Mouse (Mus musculus) natural killer cell, adult 2 months (primary cell): ENCODE measurements at regions not wholly inside any gene's neighbourhood (a gene's known extent, or its start where the extent isn't known, plus 50 kb on each side); places are given as distances from the start of the nearest gene placed in this dataset.

ENCODE experiments used
- DNase-seq, 2 experiments: peaks; one replicate each; pipeline ENCODE4 v3.0.0; 2022; ENCODE audit warnings: low spot score in 2 of 2

DNA sequence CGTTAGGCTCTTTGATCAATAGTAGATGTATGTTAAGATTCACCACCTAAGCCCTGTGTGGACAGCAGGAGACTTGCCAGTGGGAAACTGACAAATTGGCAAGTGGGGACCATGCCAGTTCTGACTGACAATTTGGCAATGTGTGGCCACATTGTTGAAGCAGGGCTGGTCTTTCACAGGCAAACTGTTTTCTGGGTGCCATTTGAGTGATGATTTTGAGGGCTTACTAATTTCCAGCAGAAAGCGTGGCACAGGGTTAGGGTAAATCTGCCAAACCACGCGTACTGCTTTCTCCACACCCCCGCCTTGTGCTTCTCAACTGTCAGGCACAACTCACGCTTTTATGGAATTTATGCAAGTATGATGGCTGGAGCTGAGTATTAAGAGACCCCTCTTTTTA lies 91.2 kb upstream of the Trpm3 start:
- no peak for DNase-seq

DNA sequence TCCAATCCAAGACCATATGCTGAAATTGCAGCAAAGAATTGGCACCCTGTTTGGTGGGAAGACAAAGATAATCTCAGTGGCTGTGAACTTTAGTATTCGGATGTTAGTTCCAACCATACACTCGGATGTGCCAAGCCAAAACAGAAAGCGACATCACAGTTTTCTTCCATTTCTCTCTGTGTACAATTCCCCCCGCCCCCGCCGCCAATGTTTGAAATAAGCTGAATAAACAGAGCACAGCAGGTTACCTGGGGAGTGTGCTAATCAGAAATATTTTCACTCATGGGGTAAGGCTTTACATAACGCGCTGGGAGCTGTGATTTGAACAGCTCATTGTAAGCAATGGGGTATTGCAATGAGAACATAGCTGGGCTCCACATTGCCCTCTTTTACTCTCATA lies 72.5 kb upstream of the Trpm3 start:
- no peak for DNase-seq

DNA sequence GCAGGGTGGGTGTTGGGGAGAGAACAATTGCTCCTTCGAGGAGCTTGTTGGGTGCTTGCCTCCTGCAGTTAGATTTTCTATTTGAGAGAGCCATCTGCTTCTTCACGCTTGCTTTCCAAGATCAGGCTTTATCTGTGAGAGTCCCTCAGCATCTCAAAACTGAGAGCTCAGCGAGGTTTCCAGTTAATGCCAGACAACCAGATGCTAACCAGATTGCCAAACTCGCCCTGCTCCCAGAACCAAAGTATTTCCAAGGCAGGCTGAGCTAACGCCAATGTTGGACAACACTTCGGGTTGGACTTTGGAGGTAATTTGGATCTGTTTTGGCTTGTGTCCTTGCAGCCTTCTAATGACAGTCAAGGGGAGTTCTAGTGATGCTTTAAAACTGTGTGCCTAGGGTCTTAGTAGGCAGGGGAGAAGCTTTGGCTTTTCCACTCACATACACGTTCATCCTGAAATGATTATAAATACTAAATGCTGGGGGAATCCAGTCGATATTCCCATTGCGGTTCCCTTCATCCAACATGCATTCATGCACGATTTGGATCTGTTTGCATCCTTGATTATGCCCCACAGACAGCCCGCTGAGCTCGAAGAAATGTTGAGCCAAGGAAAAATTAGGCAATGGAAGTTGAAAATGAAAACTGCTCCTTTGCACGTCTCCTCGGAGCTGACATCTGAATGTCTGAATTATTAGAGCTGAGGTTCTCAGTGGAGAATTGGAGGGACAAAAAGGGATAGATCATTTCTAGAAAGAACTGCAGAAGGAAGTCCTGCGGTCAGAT lies 68.4 kb upstream of the Trpm3 start:
- no peak for DNase-seq

DNA sequence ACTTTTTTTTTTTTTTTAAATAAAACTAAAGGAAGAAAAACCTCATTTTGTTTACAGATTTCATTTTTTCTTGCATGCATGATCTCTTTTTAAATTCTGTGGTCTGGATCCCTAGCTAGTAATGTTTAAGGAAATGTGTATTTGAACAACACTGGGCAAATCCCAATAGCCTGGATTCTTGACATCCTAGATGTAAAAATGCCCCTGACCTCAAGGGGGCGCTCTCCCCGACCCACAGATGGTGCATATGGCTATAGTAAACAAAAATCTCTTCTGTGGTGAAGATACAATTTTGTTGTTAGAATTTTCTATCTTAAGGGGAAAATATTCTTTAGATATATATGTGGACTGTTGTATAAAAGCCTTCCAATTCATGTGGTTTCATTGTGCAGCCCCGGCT lies 67.1 kb upstream of the Trpm3 start:
- DNase-seq, result no peak

DNA sequence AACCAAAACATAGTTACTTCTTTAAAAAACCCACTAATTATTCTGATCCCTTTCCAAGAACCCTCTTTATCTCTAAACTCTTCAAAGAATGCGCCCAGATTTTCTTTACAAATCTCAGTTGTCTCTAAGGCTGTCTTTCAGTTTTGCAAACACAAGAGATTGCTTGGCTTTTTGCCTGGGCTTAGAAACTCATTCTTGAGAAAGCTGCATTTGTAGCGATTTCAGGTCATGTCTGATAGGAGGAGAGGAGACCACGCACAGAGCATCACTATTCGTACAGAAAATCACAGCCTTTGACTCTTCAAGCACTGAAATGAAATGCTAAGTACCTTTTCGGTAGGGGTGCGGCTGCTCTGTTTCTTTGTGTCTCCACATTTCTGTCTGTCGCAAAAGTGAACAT lies 64.8 kb upstream of the Trpm3 start:
- DNase-seq, result no peak

DNA sequence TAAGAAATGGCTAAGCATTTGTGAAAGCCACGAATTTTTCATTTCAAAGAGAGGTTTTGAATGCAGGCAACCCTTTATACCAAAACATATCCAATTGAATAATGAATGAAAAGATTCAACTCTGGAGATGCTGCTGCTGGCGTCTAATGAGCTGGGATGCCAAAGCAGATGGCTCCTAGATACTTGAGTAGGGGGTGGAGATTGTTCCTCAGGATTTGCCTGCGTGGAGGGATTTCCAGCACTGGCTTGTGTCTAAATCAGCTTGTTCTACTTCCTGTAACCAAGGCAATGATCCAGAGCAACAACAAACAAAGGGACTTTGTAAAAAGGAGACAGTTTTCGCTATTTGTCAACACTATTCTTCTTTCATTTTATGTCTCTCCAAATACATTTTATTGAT lies 57.4 kb upstream of the Trpm3 start:
- no peak for DNase-seq
